In the genomic region with DNA sequence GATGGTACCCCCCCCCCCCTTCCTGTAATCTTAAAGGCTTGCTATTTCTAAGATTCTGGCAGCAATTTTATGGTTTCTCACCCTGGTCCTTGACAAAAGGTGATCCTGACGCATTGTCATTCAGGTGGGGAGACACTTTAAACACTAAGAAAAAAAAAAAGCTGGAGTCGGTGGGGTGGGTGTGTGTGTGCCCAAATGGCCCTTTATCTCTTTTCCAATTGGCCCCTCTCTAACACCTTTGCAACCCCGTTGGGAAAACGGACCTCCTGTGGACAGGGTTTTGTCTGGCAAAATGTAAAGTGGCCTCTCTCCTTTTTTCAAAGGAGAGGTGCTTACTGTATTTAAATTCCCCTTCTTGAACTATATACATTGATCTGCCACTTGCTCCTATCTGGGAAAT, we compare ENCODE assay signal across 10 mouse cellular contexts. TPM values are rescaled to one million over a fixed set of nuclear protein-coding genes. Genes with fewer than 3 reads are reported as not detected.
DNase-seq lines count a peak whose midpoint lies in the region; ATAC-seq and TF ChIP-seq lines count a peak whose summit lies in the region.
"Had no signal": no experiment of that assay in that cellular context is flagged by ENCODE, and none has a peak within 500 bp of the region (broad histone marks: within the 10 kb centered on the region; RNA-seq: fewer than 3 reads in every experiment).

No protein-coding gene starts in this region.

- intact Hi-C loops in heart, postnatal 14 days (cut with DNase I), result loop anchor here (5.0 kb wide), 2 partner anchors 128 to 192 kb away; no protein-coding TSS in a partner anchor

- H3K27me3 ChIP-seq in heart, embryonic 11.5 days (ENCODE audit: control insufficient read depth, insufficient read depth, low read length), result no peaks in the 10 kb centered on the region; the same call in 1 of the 2 replicates
- no peaks in the 10 kb centered on the region for H3K27me3 ChIP-seq in forebrain, embryonic 16.5 days (replicated peaks; ENCODE audit: control insufficient read depth, insufficient read depth, low read length)
- H3K27me3 ChIP-seq in limb, embryonic 15.5 days, result no peaks in the 10 kb centered on the region
- peaks cover 21% of the 10 kb centered on the region for H3K27me3 ChIP-seq in thymus, adult 2 months (ENCODE audit: control insufficient read depth, insufficient read depth, low read length)

- H3K4me1 ChIP-seq in heart, embryonic 11.5 days (ENCODE audit: control insufficient read depth, insufficient read depth, low read length), result peaks cover 11% of the 10 kb centered on the region; the same call in 1 of the 2 replicates
- peaks cover 39% of the 10 kb centered on the region for H3K4me1 ChIP-seq in forebrain, embryonic 16.5 days (replicated peaks; ENCODE audit: control insufficient read depth, insufficient read depth, low read length)
- peaks cover 57% of the 10 kb centered on the region for H3K4me1 ChIP-seq in limb, embryonic 15.5 days
- H3K4me1 ChIP-seq in thymus, adult 2 months (replicated peaks; ENCODE audit: control insufficient read depth, insufficient read depth, low read length), result no peaks in the 10 kb centered on the region

- no peaks in the 10 kb centered on the region for H3K9me3 ChIP-seq in heart, embryonic 11.5 days (replicated peaks; ENCODE audit: control insufficient read depth, low read length)
- H3K9me3 ChIP-seq in forebrain, embryonic 16.5 days (ENCODE audit: control insufficient read depth, low read length), result no peaks in the 10 kb centered on the region
- no peaks in the 10 kb centered on the region for H3K9me3 ChIP-seq in limb, embryonic 15.5 days

- TF ChIP-seq CTCF in thymus, adult 2 months (IDR thresholded peaks at IDR 0.05; ENCODE audit: borderline replicate concordance, control insufficient read depth, extremely low read depth, insufficient read depth, low read length, poor library complexity), result no peak

- H3K36me3 ChIP-seq in heart, embryonic 11.5 days (ENCODE audit: control insufficient read depth, insufficient read depth, low read length), result no peaks in the 10 kb centered on the region
- H3K36me3 ChIP-seq in forebrain, embryonic 16.5 days (ENCODE audit: control insufficient read depth, insufficient read depth), result no peaks in the 10 kb centered on the region
- H3K36me3 ChIP-seq in limb, embryonic 15.5 days, result no peaks in the 10 kb centered on the region
- H3K36me3 ChIP-seq in thymus, adult 2 months (ENCODE audit: control insufficient read depth, insufficient read depth, low read length), result no peaks in the 10 kb centered on the region

- no peak for TF ChIP-seq POLR2A in thymus, adult 2 months (IDR thresholded peaks at IDR 0.05; ENCODE audit: control insufficient read depth, extremely low read depth, insufficient read depth, low read length, poor library complexity)

- H3K27ac ChIP-seq in heart, embryonic 11.5 days (ENCODE audit: low read depth, low read length), result no peak overlapping the region
- H3K27ac ChIP-seq in forebrain, embryonic 16.5 days (ENCODE audit: low read length), result no peak overlapping the region
- H3K27ac ChIP-seq in limb, embryonic 15.5 days, result no peak overlapping the region
- no peak overlapping the region for H3K27ac ChIP-seq in thymus, adult 2 months (ENCODE audit: control insufficient read depth, insufficient read depth, low read length)

- 24% methylated on average over 4 of the region's 4 CpGs for WGBS in heart, embryonic 11.5 days (ENCODE audit: insufficient replicate concordance)
- WGBS in forebrain, embryonic 16.5 days, result 9% methylated on average over 4 of the region's 4 CpGs
- 19% methylated on average over 4 of the region's 4 CpGs for WGBS in limb, embryonic 15.5 days
- WGBS in thymus, adult 2 months, result 60% methylated on average over 4 of the region's 4 CpGs

- H3K4me2 ChIP-seq in heart, embryonic 11.5 days, result peak overlapping the region; percentile 92
- H3K4me2 ChIP-seq in forebrain, embryonic 16.5 days (ENCODE audit: low read length), result peak overlapping the region; percentile 88
- peak overlapping the region; percentile 79 for H3K4me2 ChIP-seq in limb, embryonic 15.5 days

- DNase-seq in heart, postnatal 14 days, result no peak
- DNase-seq in ES-CJ7 (ENCODE audit: low read depth, low spot score), result peak; percentile 75
- no peak for DNase-seq in right cerebral cortex, postnatal 10 days (ENCODE audit: low spot score in 2 of 2)
- no peak for DNase-seq in gastrocnemius, postnatal 10 days
- DNase-seq in thymus, adult 2 months, result no peak
- DNase-seq: lung, postnatal 14 days; thymus, postnatal 36 days had no signal

- peak overlapping the region; percentile 82 for H3K4me3 ChIP-seq in heart, embryonic 11.5 days (ENCODE audit: low read depth, low read length)
- peak overlapping the region; percentile 55 for H3K4me3 ChIP-seq in forebrain, embryonic 16.5 days (replicated peaks; ENCODE audit: low read length)
- peak overlapping the region; percentile 96 for H3K4me3 ChIP-seq in limb, embryonic 15.5 days
- H3K4me3 ChIP-seq in thymus, adult 2 months (ENCODE audit: control insufficient read depth, insufficient read depth, low read length), result no peak overlapping the region

- no peak for ATAC-seq in heart, embryonic 11.5 days (replicated peaks; ENCODE audit: insufficient number of reproducible peaks, low FRiP score, low TSS enrichment)
- ATAC-seq in forebrain, embryonic 16.5 days, result no peak
- no peak for ATAC-seq in limb, embryonic 15.5 days (ENCODE audit: insufficient number of reproducible peaks, low FRiP score, low TSS enrichment, low read depth)

- no peak overlapping the region for H3K9ac ChIP-seq in heart, embryonic 11.5 days (ENCODE audit: low read depth, low read length)
- H3K9ac ChIP-seq in forebrain, embryonic 16.5 days (replicated peaks; ENCODE audit: low read depth, low read length), result peak overlapping the region; percentile 75
- H3K9ac ChIP-seq in limb, embryonic 15.5 days, result no peak overlapping the region

RNA-seq across cellular contexts. Expression of a gene that starts 2.5 kb away (rescaled TPM):
- polyA plus RNA-seq in heart, embryonic 11.5 days (2014; fragmentation: Nextera tagmentation; extraction: Ambion mirVana), result 9.3 and 16.3 TPM in 2 replicates
- total RNA-seq in heart, postnatal 14 days (2021), result 1 to 10 TPM; 4.0 to 5.5 TPM
- 15.2 and 17.7 TPM in 2 replicates for polyA plus RNA-seq in forebrain, embryonic 16.5 days (2015; fragmentation: Nextera tagmentation; extraction: Ambion mirVana)
- polyA plus RNA-seq in limb, embryonic 15.5 days (2015; fragmentation: Nextera tagmentation; extraction: Ambion mirVana), result 23.5 and 31.7 TPM in 2 replicates
- 1 to 10 TPM; 7.4 to 7.7 TPM for total RNA-seq in gastrocnemius, postnatal 10 days (2021)
- polyA plus RNA-seq in thymus, adult 2 months (2012; rRNA removed), result 13.0 and 15.9 TPM in 2 replicates
